Mouse (Mus musculus): Measurements from ENCODE around the gene Zfp950. TPM values are rescaled to one million over a fixed set of nuclear protein-coding genes. Genes with fewer than 3 reads are reported as not detected.

The Zfp950 gene
- polyA plus RNA-seq, 1 experiment, result 9.8 TPM

- no peak for DNase-seq
- no peak for TF ChIP-seq POLR2A (IDR thresholded peaks at IDR 0.05; ENCODE audit: control insufficient read depth, extremely low read depth, insufficient read depth, low read length, poor library complexity)
- no peak for TF ChIP-seq CTCF (IDR thresholded peaks at IDR 0.05; ENCODE audit: borderline replicate concordance, control insufficient read depth, extremely low read depth, insufficient read depth, low read length, poor library complexity)
- H3K4me1 ChIP-seq (replicated peaks; ENCODE audit: control insufficient read depth, insufficient read depth, low read length), result no peaks in the 10 kb centered on the region
- H3K27me3 ChIP-seq (ENCODE audit: control insufficient read depth, insufficient read depth, low read length), result no peaks in the 10 kb centered on the region
- H3K36me3 ChIP-seq (ENCODE audit: control insufficient read depth, insufficient read depth, low read length), result no peaks in the 10 kb centered on the region
- 96% methylated on average over 1 of the region's 1 CpGs for WGBS
- no peak overlapping the region for H3K4me3 ChIP-seq (ENCODE audit: control insufficient read depth, insufficient read depth, low read length)
- no peak overlapping the region for H3K27ac ChIP-seq (ENCODE audit: control insufficient read depth, insufficient read depth, low read length)
Measured at GRCm38 (mm10) chr19:61065011-61065410, 75.6 kb downstream of the Zfp950 start.

- H3K4me3 ChIP-seq (ENCODE audit: control insufficient read depth, insufficient read depth, low read length), result no peak overlapping the region
- H3K36me3 ChIP-seq (ENCODE audit: control insufficient read depth, insufficient read depth, low read length), result no peaks in the 10 kb centered on the region
- H3K27me3 ChIP-seq (ENCODE audit: control insufficient read depth, insufficient read depth, low read length), result no peaks in the 10 kb centered on the region
- no peak for DNase-seq
- no peak overlapping the region for H3K27ac ChIP-seq (ENCODE audit: control insufficient read depth, insufficient read depth, low read length)
- H3K4me1 ChIP-seq (replicated peaks; ENCODE audit: control insufficient read depth, insufficient read depth, low read length), result no peaks in the 10 kb centered on the region; the same call in 1 of the 2 replicates
- TF ChIP-seq CTCF (IDR thresholded peaks at IDR 0.05; ENCODE audit: borderline replicate concordance, control insufficient read depth, extremely low read depth, insufficient read depth, low read length, poor library complexity), result no peak
- no peak for TF ChIP-seq POLR2A (IDR thresholded peaks at IDR 0.05; ENCODE audit: control insufficient read depth, extremely low read depth, insufficient read depth, low read length, poor library complexity)
- 91% methylated on average over 3 of the region's 3 CpGs for WGBS
Measured at GRCm38 (mm10) chr19:61064386-61064785, 76.3 kb downstream of the Zfp950 start.

GRCm38 (mm10) chr19:61057581-61057980 lies 83.1 kb downstream of the Zfp950 start:
- H3K4me3 ChIP-seq (ENCODE audit: control insufficient read depth, insufficient read depth, low read length), result no peak overlapping the region
- TF ChIP-seq POLR2A (IDR thresholded peaks at IDR 0.05; ENCODE audit: control insufficient read depth, extremely low read depth, insufficient read depth, low read length, poor library complexity) (no peak), CTCF (IDR thresholded peaks at IDR 0.05; ENCODE audit: borderline replicate concordance, control insufficient read depth, extremely low read depth, insufficient read depth, low read length, poor library complexity) (no peak)
- 85% methylated on average over 3 of the region's 3 CpGs for WGBS
- H3K27ac ChIP-seq (ENCODE audit: control insufficient read depth, insufficient read depth, low read length), result no peak overlapping the region
- H3K27me3 ChIP-seq (ENCODE audit: control insufficient read depth, insufficient read depth, low read length), result no peaks in the 10 kb centered on the region
- no peaks in the 10 kb centered on the region; the same call in 1 of the 2 replicates for H3K4me1 ChIP-seq (replicated peaks; ENCODE audit: control insufficient read depth, insufficient read depth, low read length)
- H3K36me3 ChIP-seq (ENCODE audit: control insufficient read depth, insufficient read depth, low read length), result no peaks in the 10 kb centered on the region
- no peak for DNase-seq

GRCm38 (mm10) chr19:61056783-61057410 lies 83.7 kb downstream of the Zfp950 start:
- 85% methylated on average over 5 of the region's 5 CpGs for WGBS
- no peaks in the 10 kb centered on the region for H3K36me3 ChIP-seq (ENCODE audit: control insufficient read depth, insufficient read depth, low read length)
- H3K4me3 ChIP-seq (ENCODE audit: control insufficient read depth, insufficient read depth, low read length), result no peak overlapping the region
- H3K27ac ChIP-seq (ENCODE audit: control insufficient read depth, insufficient read depth, low read length), result no peak overlapping the region
- H3K27me3 ChIP-seq (ENCODE audit: control insufficient read depth, insufficient read depth, low read length), result no peaks in the 10 kb centered on the region
- H3K4me1 ChIP-seq (replicated peaks; ENCODE audit: control insufficient read depth, insufficient read depth, low read length), result no peaks in the 10 kb centered on the region; the same call in 1 of the 2 replicates
- DNase-seq, result no peak
- TF ChIP-seq CTCF (IDR thresholded peaks at IDR 0.05; ENCODE audit: borderline replicate concordance, control insufficient read depth, extremely low read depth, insufficient read depth, low read length, poor library complexity) (no peak), POLR2A (IDR thresholded peaks at IDR 0.05; ENCODE audit: control insufficient read depth, extremely low read depth, insufficient read depth, low read length, poor library complexity) (no peak)

GRCm38 (mm10) chr19:61052786-61053185 lies 87.9 kb downstream of the Zfp950 start:
- H3K36me3 ChIP-seq (ENCODE audit: control insufficient read depth, insufficient read depth, low read length), result no peaks in the 10 kb centered on the region
- DNase-seq, result no peak
- no peaks in the 10 kb centered on the region for H3K27me3 ChIP-seq (ENCODE audit: control insufficient read depth, insufficient read depth, low read length)
- no peak overlapping the region for H3K27ac ChIP-seq (ENCODE audit: control insufficient read depth, insufficient read depth, low read length)
- TF ChIP-seq CTCF (IDR thresholded peaks at IDR 0.05; ENCODE audit: borderline replicate concordance, control insufficient read depth, extremely low read depth, insufficient read depth, low read length, poor library complexity) (no peak), POLR2A (IDR thresholded peaks at IDR 0.05; ENCODE audit: control insufficient read depth, extremely low read depth, insufficient read depth, low read length, poor library complexity) (no peak)
- H3K4me1 ChIP-seq (replicated peaks; ENCODE audit: control insufficient read depth, insufficient read depth, low read length), result no peaks in the 10 kb centered on the region
- no peak overlapping the region for H3K4me3 ChIP-seq (ENCODE audit: control insufficient read depth, insufficient read depth, low read length)

GRCm38 (mm10) chr19:61052008-61052407 lies 88.6 kb downstream of the Zfp950 start:
- no peak for DNase-seq
- no peaks in the 10 kb centered on the region for H3K36me3 ChIP-seq (ENCODE audit: control insufficient read depth, insufficient read depth, low read length)
- no peaks in the 10 kb centered on the region for H3K27me3 ChIP-seq (ENCODE audit: control insufficient read depth, insufficient read depth, low read length)
- TF ChIP-seq POLR2A (IDR thresholded peaks at IDR 0.05; ENCODE audit: control insufficient read depth, extremely low read depth, insufficient read depth, low read length, poor library complexity) (no peak), CTCF (IDR thresholded peaks at IDR 0.05; ENCODE audit: borderline replicate concordance, control insufficient read depth, extremely low read depth, insufficient read depth, low read length, poor library complexity) (no peak)
- no peak overlapping the region for H3K27ac ChIP-seq (ENCODE audit: control insufficient read depth, insufficient read depth, low read length)
- H3K4me3 ChIP-seq (ENCODE audit: control insufficient read depth, insufficient read depth, low read length), result no peak overlapping the region
- no peaks in the 10 kb centered on the region for H3K4me1 ChIP-seq (replicated peaks; ENCODE audit: control insufficient read depth, insufficient read depth, low read length)

GRCm38 (mm10) chr19:61051151-61051550 lies 89.5 kb downstream of the Zfp950 start:
- H3K36me3 ChIP-seq (ENCODE audit: control insufficient read depth, insufficient read depth, low read length), result no peaks in the 10 kb centered on the region
- no peaks in the 10 kb centered on the region for H3K27me3 ChIP-seq (ENCODE audit: control insufficient read depth, insufficient read depth, low read length)
- WGBS, result 100% methylated on average over 1 of the region's 1 CpGs
- H3K4me1 ChIP-seq (replicated peaks; ENCODE audit: control insufficient read depth, insufficient read depth, low read length), result no peaks in the 10 kb centered on the region
- no peak for TF ChIP-seq POLR2A (IDR thresholded peaks at IDR 0.05; ENCODE audit: control insufficient read depth, extremely low read depth, insufficient read depth, low read length, poor library complexity)
- no peak for TF ChIP-seq CTCF (IDR thresholded peaks at IDR 0.05; ENCODE audit: borderline replicate concordance, control insufficient read depth, extremely low read depth, insufficient read depth, low read length, poor library complexity)
- no peak for DNase-seq
- H3K27ac ChIP-seq (ENCODE audit: control insufficient read depth, insufficient read depth, low read length), result no peak overlapping the region
- H3K4me3 ChIP-seq (ENCODE audit: control insufficient read depth, insufficient read depth, low read length), result no peak overlapping the region
